ENCODE assay signal across 1 mouse cellular context in genomic region chr7:25269545-25270271, GRCm38 (mm10).
TF ChIP-seq lines count a peak whose summit lies in the region.

No protein-coding gene starts in this region.

TF ChIP-seq in CH12.LX, 34 proteins besides CTCF, POLR2A, EP300 and RAD21:
- TF ChIP-seq BHLHE40 (IDR thresholded peaks at IDR 0.05; ENCODE audit: low read depth, low read length) (no peak; the same call in 1 of the 2 replicates), CHD2 (IDR thresholded peaks at IDR 0.05; ENCODE audit: low read length) (no peak), ELF1 (IDR thresholded peaks at IDR 0.05; ENCODE audit: low read depth, low read length) (peak; percentile 52), MAFK (IDR thresholded peaks at IDR 0.05; ENCODE audit: insufficient replicate concordance, low read length) (no peak), ZC3H11A (IDR thresholded peaks at IDR 0.05; ENCODE audit: low read depth, low read length) (no peak), SIN3A (IDR thresholded peaks at IDR 0.05; ENCODE audit: low read length) (peak; percentile 43; the same call in 1 of the 2 replicates), HCFC1 (IDR thresholded peaks at IDR 0.05; ENCODE audit: low read depth, low read length) (no peak), POLR2AphosphoS2 (IDR thresholded peaks at IDR 0.05; ENCODE audit: low read depth, low read length) (no peak), NRF1 (IDR thresholded peaks at IDR 0.05; ENCODE audit: low read depth, low read length) (peak; percentile 83), ZNF384 (IDR thresholded peaks at IDR 0.05; ENCODE audit: low read depth, low read length) (peak; percentile 90), TCF12 (IDR thresholded peaks at IDR 0.05; ENCODE audit: low read depth, low read length) (0 out of 2 replicates have a peak, but pooled peaks have one; percentile 13), ETS1 (conservative IDR thresholded peaks at IDR 0.05; ENCODE audit: low read depth, low read length) (0 out of 2 replicates have a peak, but pooled peaks have one; percentile 27), ZMIZ1 (IDR thresholded peaks at IDR 0.05; ENCODE audit: low read depth, low read length) (0 out of 2 replicates have a peak, but pooled peaks have one; percentile 35), NELFE (IDR thresholded peaks at IDR 0.05; ENCODE audit: low read depth, low read length) (no peak), MXI1 (IDR thresholded peaks at IDR 0.05; ENCODE audit: low read depth, low read length) (peak; percentile 71)
